Mouse (Mus musculus): ENCODE data around the gene Ubqln1.
A peak's percentile ranks its signal among the peaks of the same experiment; 100 is the strongest.

Gene Ubqln1

DNA sequence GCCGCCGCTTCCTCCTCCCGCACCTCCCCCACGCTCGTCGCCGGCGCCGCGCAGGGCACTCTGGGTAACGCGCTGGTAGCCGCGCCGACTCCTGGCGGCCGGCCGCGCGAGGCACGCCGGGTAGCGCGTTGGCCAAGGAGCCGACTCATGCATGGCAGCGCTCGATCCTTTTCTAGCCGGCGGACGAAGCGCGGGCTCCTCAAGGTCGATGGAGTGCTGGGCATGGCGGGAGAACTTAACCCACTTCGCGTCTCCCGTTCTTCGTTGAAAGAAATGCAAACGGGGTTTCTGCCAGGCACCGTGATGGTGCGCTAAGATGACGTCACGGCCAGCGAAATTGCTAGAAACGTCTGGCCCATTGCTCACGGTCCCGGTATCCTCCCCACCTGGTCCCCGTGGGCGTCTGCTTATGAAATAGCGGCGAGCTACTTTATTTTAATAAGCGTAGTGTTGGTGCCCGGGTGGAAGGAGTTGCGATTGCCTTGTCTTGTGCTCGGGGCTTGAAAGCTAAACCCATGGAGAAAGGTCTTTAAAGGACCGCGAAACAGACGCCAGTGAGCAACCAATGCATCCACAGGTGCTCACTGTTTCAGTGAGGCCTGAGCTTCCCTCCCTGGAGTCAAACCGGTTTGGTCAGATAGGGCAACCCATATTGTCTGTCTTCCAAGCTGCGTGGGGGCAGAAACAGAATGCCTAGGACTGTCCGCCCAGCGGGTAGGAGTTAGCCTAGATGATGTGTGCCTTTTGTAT lies at the start of gene Ubqln1:
Gene Ubqln1, minus strand, starts transcription at position 62 of the 750 bp plus-strand sequence.
- peak; percentile 91 for ATAC-seq (ENCODE audit: low TSS enrichment)

DNA sequence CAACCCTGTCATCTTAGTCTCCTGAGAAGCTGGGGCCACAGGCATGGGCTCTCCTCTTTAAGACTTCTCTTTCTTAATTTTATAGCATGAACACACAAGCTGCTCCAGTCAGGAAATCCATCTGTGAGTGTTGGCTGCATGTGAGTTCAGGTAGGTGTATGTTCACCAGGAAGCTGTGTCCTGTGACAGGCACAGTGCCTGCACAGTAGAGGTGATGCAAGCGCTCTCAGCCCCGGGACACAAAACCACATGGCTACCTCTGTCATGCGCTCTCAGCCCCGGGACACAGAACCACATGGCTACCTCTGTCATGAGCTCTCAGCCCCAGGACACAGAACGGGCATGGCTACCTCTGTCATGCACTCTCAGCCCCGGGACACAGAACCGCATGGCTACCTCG lies 48.1 kb upstream of the Ubqln1 start:
- ATAC-seq (ENCODE audit: low TSS enrichment), result no peak

- ATAC-seq (ENCODE audit: low TSS enrichment), result no peak
These were observed 46.2 kb upstream of the Ubqln1 start for GRCm38 (mm10) chr13:58261674-58262073.

GRCm38 (mm10) chr13:58253268-58253667 lies 37.8 kb upstream of the Ubqln1 start:
- no peak for ATAC-seq (ENCODE audit: low TSS enrichment)

DNA sequence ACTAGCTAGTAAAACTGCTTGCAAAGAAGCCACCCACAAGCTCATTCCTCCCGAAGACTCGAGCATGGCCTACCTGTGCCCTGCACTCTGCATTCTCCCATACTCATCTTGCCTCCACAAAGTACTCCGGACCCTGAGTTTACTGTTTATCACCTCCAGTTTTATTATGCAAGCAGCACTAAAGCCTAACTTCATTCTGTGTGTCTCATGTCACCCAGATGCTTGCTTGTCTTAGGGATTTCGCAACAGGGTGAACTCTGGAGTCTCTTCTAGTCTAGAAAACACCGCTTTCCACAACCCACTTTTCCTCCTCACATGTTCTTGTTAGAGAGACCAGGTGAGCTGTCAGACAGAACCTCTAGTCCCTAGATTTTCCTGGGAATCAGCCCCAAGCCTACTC lies 33.5 kb upstream of the Ubqln1 start:
- ATAC-seq (ENCODE audit: low TSS enrichment), result no peak

GRCm38 (mm10) chr13:58236536-58236935 lies 21.1 kb upstream of the Ubqln1 start:
- ATAC-seq (ENCODE audit: low TSS enrichment), result no peak

DNA sequence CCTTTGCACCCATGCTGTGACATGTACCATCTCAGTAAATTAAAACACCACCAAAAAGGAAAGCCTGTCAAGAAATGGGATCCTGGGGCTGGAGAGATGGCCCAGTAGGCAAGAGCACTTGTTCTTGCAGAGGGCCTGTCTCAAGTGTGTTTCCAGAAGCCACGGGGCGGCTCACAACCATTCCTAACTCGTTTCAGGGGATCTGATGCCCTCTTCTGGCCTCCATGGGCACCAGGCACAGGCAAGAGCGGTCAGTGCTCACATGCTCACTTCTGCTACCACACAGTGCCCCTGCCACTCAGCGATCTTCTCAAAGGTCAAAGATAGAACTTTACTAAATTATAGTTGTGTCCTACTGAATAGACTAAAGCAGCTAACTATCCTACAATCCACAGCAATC lies 17.2 kb upstream of the Ubqln1 start:
- peak; percentile 41; the same call in 1 of the 2 replicates for ATAC-seq (ENCODE audit: low TSS enrichment)

GRCm38 (mm10) chr13:58232070-58232469 lies 16.6 kb upstream of the Ubqln1 start:
- ATAC-seq (ENCODE audit: low TSS enrichment), result no peak

GRCm38 (mm10) chr13:58228624-58229023 lies 13.2 kb upstream of the Ubqln1 start:
- no peak for ATAC-seq (ENCODE audit: low TSS enrichment)

- no peak for ATAC-seq (ENCODE audit: low TSS enrichment)
These were observed 10.2 kb upstream of the Ubqln1 start for GRCm38 (mm10) chr13:58225694-58226093.

GRCm38 (mm10) chr13:58220206-58220605 lies 4.8 kb upstream of the Ubqln1 start:
- ATAC-seq (ENCODE audit: low TSS enrichment), result no peak

- no peak for ATAC-seq (ENCODE audit: low TSS enrichment)
These were observed 2.1 kb upstream of the Ubqln1 start for GRCm38 (mm10) chr13:58217536-58217935.

DNA sequence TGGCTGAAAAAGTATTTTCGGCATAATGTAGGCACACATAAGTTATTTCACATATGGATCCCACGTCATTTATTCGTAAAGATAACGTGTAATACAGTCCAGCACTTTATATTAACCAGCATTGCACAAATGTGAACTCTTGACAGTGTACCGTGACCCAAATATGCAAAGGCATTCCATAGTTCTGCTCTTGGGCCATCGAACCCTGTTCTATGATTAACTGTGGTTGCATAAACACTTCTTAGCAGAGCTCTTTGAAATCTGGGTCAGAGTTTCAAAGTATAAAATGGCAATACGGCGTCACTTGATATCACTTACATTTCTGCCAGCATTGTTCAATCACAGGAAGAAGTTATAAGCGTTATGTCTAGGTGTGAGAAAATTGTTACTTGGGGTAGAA lies 942 bp upstream of the Ubqln1 start:
- no peak for ATAC-seq (ENCODE audit: low TSS enrichment)

DNA sequence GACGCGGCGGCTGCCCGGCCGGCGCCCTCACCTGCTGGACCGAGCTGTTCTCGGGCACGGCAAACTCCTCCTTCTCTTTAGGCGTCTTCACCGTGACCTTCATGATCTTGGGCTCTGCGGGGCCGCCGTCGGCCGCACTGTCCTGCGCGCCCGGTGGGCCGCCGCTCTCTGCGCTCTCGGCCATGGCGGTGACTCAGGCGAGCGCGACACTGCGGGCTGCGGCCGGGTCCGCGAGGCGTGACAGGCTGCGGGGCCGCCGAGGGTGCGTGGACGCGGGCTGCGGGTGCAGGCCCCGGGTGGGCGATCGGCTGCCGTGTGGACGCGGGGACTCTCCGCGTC lies 231 bp downstream of the Ubqln1 start:
- peak; percentile 48 for ATAC-seq (ENCODE audit: low TSS enrichment)

- peak; percentile 38; the same call in 1 of the 2 replicates for ATAC-seq (ENCODE audit: low TSS enrichment)
These were observed 854 bp downstream of the Ubqln1 start for GRCm38 (mm10) chr13:58214346-58215252.

- ATAC-seq (ENCODE audit: low TSS enrichment), result no peak
These were observed 1.7 kb downstream of the Ubqln1 start for GRCm38 (mm10) chr13:58213801-58214200.

GRCm38 (mm10) chr13:58212530-58212929 lies 2.9 kb downstream of the Ubqln1 start:
- ATAC-seq (ENCODE audit: low TSS enrichment), result no peak

- ATAC-seq (ENCODE audit: low TSS enrichment), result no peak
These were observed 5.0 kb downstream of the Ubqln1 start for GRCm38 (mm10) chr13:58210441-58210840.

DNA sequence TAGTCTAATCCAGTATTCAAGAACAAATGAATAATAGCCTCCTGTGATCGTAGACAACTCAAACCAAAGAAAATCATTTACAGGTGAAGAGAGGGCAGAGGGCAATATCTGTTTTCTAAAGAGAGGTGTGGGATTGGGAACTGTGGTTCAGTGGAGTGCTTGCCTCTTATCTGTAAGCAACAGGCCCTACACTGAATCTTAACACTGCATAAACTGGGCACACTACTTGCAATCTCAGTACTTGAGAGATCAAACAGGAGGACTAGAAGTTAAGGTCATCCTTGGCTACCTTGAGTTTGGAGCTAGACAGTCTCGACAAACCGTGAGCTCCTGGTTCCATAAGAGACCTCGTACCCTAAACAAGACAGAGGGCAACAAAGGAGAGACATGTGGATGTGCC lies 9.4 kb downstream of the Ubqln1 start:
- ATAC-seq (ENCODE audit: low TSS enrichment), result no peak

DNA sequence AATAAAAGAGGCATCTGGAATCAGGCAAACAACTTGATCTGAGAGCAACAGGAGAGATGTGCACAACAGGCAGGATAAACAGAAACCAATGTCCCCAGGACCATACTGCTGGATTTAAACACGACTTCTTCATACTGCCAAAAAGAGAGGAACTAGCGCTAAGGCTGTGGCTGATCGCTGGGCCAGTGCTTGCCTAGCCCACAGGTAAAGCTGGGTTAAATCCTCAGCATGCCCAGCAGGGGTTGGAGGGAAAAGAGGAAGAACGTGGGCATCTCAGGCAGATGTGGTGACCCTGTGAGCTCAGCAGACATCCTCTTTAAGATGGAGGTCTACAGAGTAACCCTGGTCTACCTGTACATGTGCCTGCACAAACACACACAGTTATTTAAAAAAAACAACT lies 10.5 kb downstream of the Ubqln1 start:
- no peak for ATAC-seq (ENCODE audit: low TSS enrichment)

DNA sequence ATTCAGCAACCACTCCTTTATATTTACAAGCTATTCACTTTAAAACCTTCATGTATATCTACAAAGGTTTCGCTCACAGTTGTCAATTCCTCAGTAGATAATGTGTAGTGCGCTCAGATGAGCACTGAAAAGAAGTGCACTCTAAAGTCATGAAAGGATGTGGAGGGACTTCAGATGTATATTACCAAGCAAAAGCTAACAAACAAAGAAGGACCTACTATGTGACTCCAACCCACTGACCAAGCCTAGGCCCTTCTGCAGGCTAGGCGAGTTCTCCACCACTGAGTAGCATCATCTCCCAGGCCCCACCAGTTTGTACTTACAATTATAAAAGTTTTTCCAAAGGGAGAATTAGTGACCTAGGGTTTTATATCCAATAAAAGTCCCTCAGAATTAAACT lies 11.3 kb downstream of the Ubqln1 start:
- ATAC-seq (ENCODE audit: low TSS enrichment), result no peak

- ATAC-seq (ENCODE audit: low TSS enrichment), result peak; percentile 85
These were observed 12.6 kb downstream of the Ubqln1 start for GRCm38 (mm10) chr13:58202903-58203302.

- no peak for ATAC-seq (ENCODE audit: low TSS enrichment)
These were observed 13.5 kb downstream of the Ubqln1 start for GRCm38 (mm10) chr13:58201908-58202307.

Data from frontal cortex, adult (tissue).